Comparison of ENCODE assay signal across 8 mouse cellular contexts in the genomic region with DNA sequence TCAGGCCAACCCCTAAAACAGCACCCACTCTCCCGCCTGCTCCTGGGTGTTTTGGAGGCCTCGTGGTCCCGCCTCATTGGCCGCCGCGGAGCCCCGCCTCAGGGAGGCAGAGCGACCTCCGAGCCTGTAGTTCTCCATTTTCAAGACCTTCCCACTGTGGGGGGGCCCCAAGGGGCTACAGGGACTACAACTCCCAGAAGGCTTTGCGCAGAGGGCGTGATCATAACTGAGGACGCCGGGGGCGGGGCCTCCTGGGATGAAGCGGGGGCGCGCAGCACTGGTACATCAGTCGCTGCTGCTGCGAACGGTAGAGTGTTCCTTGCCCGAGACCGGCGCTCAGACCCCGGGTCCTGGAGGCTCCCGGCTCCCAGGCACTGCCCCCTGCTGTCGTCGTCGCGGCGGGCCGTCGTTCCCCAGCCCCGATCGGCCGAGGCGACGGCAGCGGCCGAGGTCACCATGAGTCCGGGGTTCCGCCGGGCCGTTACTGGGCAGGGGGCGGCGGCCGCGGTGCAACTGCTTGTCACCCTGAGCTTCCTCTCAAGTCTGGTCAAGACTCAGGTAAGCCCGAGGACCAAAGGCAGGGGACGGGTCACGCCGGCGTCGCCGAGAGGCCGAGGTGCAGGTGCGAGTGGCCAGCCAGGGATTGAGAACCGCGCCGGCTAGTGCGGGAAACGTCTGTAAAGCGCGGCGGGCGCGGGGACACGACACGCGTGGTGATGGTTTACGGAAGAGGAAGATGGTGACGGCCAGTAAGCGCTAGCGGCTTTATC. TPM values are rescaled to one million over a fixed set of nuclear protein-coding genes. Genes with fewer than 3 reads are reported as not detected.
A peak's percentile ranks its signal among the peaks of the same experiment; 100 is the strongest.
DNase-seq lines count a peak whose midpoint lies in the region; ATAC-seq lines count a peak whose summit lies in the region.

Gene Ero1lb (plus strand): TSS at position 254 of the 770 bp plus-strand sequence.

- H3K9ac ChIP-seq in hindbrain, embryonic 13.5 days: peak within 1 kb of the TSS; percentile 84

- WGBS in hindbrain, embryonic 13.5 days: under 1% methylated on average over 73 of the region's 73 CpGs

- H3K27me3 ChIP-seq in hindbrain, embryonic 13.5 days: no peaks in the 10 kb centered on the region

- H3K27ac ChIP-seq in hindbrain, embryonic 13.5 days: peak within 1 kb of the TSS; percentile 64

- DNase-seq in NIH3T3 (ENCODE audit: low read depth): peak; percentile 96
- DNase-seq in cerebellum, postnatal 10 days: peak; percentile 100
- DNase-seq in frontal cortex, postnatal 10 days (ENCODE audit: low spot score in 2 of 2): peak; percentile 99
- peak; percentile 92 to 96 for DNase-seq in layer of hippocampus, postnatal 25 days (ENCODE audit: extremely low spot score in 1 of 2, low spot score in 1 of 2)
- DNase-seq in lung, postnatal 25 days (ENCODE audit: low spot score): peak; percentile 99
- DNase-seq in retina, embryonic 14.5 days (ENCODE audit: low spot score): peak; percentile 99
- DNase-seq in thymus, postnatal 4 days: peak; percentile 100

- H3K4me3 ChIP-seq in hindbrain, embryonic 13.5 days: peak within 1 kb of the TSS; percentile 77

- no peaks in the 10 kb centered on the region for H3K9me3 ChIP-seq in hindbrain, embryonic 13.5 days

- ATAC-seq in hindbrain, embryonic 13.5 days (ENCODE audit: low FRiP score): peak; percentile 98

- no peaks in the 10 kb centered on the region for H3K36me3 ChIP-seq in hindbrain, embryonic 13.5 days

- H3K4me1 ChIP-seq in hindbrain, embryonic 13.5 days (replicated peaks): peaks cover 15% of the 10 kb centered on the region

- H3K4me2 ChIP-seq in hindbrain, embryonic 13.5 days: peak within 1 kb of the TSS; percentile 71

RNA-seq across cellular contexts. Expression of gene Ero1lb, which starts in this region (rescaled TPM):
- polyA plus RNA-seq in hindbrain, embryonic 13.5 days (2015; fragmentation: Nextera tagmentation; extraction: Ambion mirVana): 15.1 and 16.2 TPM in 2 replicates
- total RNA-seq in layer of hippocampus, postnatal 25 days (2021): 10 to 100 TPM; 12.7 to 13.6 TPM

Comparison
In these comparisons a context has a peak if more than half of its experiments do, and no peak if none do; other contexts are left out.
1. Peak in every context shown above with its lines: DNase-seq, ATAC-seq, H3K4me3 ChIP-seq and H3K27ac ChIP-seq.